Mouse (Mus musculus) brain, embryonic 18.5 days (tissue): ENCODE measurements around the gene Adamts12.
A peak's percentile ranks its signal among the peaks of the same experiment; 100 is the strongest.

Experiments used
- DNase-seq: peaks from one replicate; pipeline ENCODE4 v3.0.0-alpha.2; 2012; ENCODE audit warnings: low read depth, low spot score

The Adamts12 gene

GRCm38 (mm10) chr15:11159386-11159785 lies 94.8 kb downstream of the Adamts12 start:
- DNase-seq, result no peak

GRCm38 (mm10) chr15:11160759-11161158 lies 96.2 kb downstream of the Adamts12 start:
- DNase-seq, result no peak

GRCm38 (mm10) chr15:11165883-11166282 lies 101.3 kb downstream of the Adamts12 start:
- DNase-seq, result no peak

- DNase-seq, result no peak
Measured at GRCm38 (mm10) chr15:11173884-11174470, 109.4 kb downstream of the Adamts12 start.

- DNase-seq, result no peak
Measured at GRCm38 (mm10) chr15:11174842-11175241, 110.3 kb downstream of the Adamts12 start.

- DNase-seq, result no peak
Measured at GRCm38 (mm10) chr15:11177448-11177847, 112.9 kb downstream of the Adamts12 start.

- no peak for DNase-seq
Measured at GRCm38 (mm10) chr15:11179751-11180169, 115.2 kb downstream of the Adamts12 start.

- DNase-seq, result no peak
Measured at GRCm38 (mm10) chr15:11186711-11187110, 122.1 kb downstream of the Adamts12 start.

- no peak for DNase-seq
Measured at GRCm38 (mm10) chr15:11190447-11190846, 125.9 kb downstream of the Adamts12 start.

- no peak for DNase-seq
Measured at GRCm38 (mm10) chr15:11192762-11193161, 128.2 kb downstream of the Adamts12 start.

GRCm38 (mm10) chr15:11197051-11197450 lies 132.5 kb downstream of the Adamts12 start:
- no peak for DNase-seq

GRCm38 (mm10) chr15:11198246-11198795 lies 133.7 kb downstream of the Adamts12 start:
- DNase-seq, result no peak

- DNase-seq, result no peak
Measured at GRCm38 (mm10) chr15:11203084-11203483, 138.5 kb downstream of the Adamts12 start.

- no peak for DNase-seq
Measured at GRCm38 (mm10) chr15:11204934-11205333, 140.3 kb downstream of the Adamts12 start.

GRCm38 (mm10) chr15:11210976-11211375 lies 146.4 kb downstream of the Adamts12 start:
- no peak for DNase-seq

GRCm38 (mm10) chr15:11233906-11234632 lies 169.5 kb downstream of the Adamts12 start:
- DNase-seq, result no peak

GRCm38 (mm10) chr15:11240406-11240805 lies 175.8 kb downstream of the Adamts12 start:
- DNase-seq, result peak; percentile 8

GRCm38 (mm10) chr15:11241288-11241687 lies 176.7 kb downstream of the Adamts12 start:
- no peak for DNase-seq

GRCm38 (mm10) chr15:11246402-11246801 lies 181.8 kb downstream of the Adamts12 start:
- no peak for DNase-seq

GRCm38 (mm10) chr15:11279273-11280080 lies 214.9 kb downstream of the Adamts12 start:
- no peak for DNase-seq

- no peak for DNase-seq
Measured at GRCm38 (mm10) chr15:11280689-11281264, 216.2 kb downstream of the Adamts12 start.

GRCm38 (mm10) chr15:11283171-11283570 lies 218.6 kb downstream of the Adamts12 start:
- no peak for DNase-seq
